Mouse (Mus musculus) liver, adult 2 months (tissue): ENCODE results near the gene Csnk1d.

Experiments
- CTCF ChIP-seq: fragments of 200-500 bp; IDR thresholded peaks from 2 replicates; pipeline ENCODE4 v1.5.1; 2011; ENCODE audit warnings: low read depth, low read length, control low read depth
- POLR2A ChIP-seq: fragments of 200-500 bp; IDR thresholded peaks from 2 replicates; pipeline ENCODE4 v1.6.1; 2011; ENCODE audit warnings: low read length, control low read depth; ENCODE audit not compliant: insufficient read depth; ENCODE audit errors: extremely low read depth

DNA sequence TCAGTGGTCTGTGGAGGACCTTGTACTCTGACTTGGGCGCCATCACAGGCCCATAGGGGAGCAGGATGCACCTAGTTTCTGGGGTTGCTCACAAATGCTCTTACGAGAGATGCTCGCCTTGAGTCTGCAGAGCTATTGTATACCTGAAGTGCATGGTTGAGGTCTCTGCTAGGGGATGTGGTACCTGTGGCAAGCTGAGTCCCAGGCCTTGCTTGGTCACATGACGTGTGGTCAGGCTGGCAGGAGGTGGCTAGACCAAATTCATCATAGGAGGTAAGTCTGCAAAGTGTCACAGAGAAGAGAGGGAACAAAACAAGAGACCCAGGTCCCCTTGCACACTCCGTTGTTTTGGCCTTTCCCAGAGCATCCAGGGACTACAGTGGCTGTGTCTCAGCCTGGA is 28.4 kb upstream of the Csnk1d start:
- TF ChIP-seq POLR2A (no peak), CTCF (no peak)
